Mouse (Mus musculus) bone marrow, adult 2 months (tissue): ENCODE data around the gene Cib4.

ENCODE experiments used
- CTCF ChIP-seq: fragments of 200-500 bp; IDR thresholded peaks from 2 replicates; pipeline ENCODE4 v1.5.1; 2011; ENCODE audit warnings: low read length, control low read depth; ENCODE audit not compliant: control insufficient read depth, insufficient read depth
- POLR2A ChIP-seq: fragments of 200-500 bp; IDR thresholded peaks from 2 replicates; pipeline ENCODE4 v1.6.1; 2011; ENCODE audit warnings: low read depth, mild to moderate bottlenecking, control low read depth, low read length, borderline replicate concordance; ENCODE audit not compliant: control insufficient read depth

- TF ChIP-seq CTCF (no peak), POLR2A (no peak)
Measured at GRCm38 (mm10) chr5:30493723-30494122, 51.9 kb downstream of the Cib4 start.
